Mouse (Mus musculus) liver, postnatal 0 days (tissue): ENCODE measurements around the gene Kalrn. TPM values are rescaled to one million over a fixed set of nuclear protein-coding genes. Genes with fewer than 3 reads are reported as not detected.

ENCODE experiments used
- ATAC-seq: fragments of 200-750 bp; cut with Nextera tagmentation; 2 replicates; pipeline ENCODE4 v1.8.0; 2017; ENCODE audit warnings: mild to moderate bottlenecking, moderate library complexity
- DNase-seq: peaks from one replicate; pipeline ENCODE4 v3.0.0-alpha.2; 2016
- H3K27ac ChIP-seq: fragments of 300-500 bp; sonication (generic); 2 replicates; pipeline ENCODE4 v1.5.1; 2014; ENCODE audit warnings: antibody characterized with exemption, moderate library complexity, mild to moderate bottlenecking, low read depth
- H3K27me3 ChIP-seq: fragments of 300-500 bp; sonication (generic); 2 replicates; pipeline ENCODE4 v1.6.1; 2014; ENCODE audit warnings: low read length, control low read depth, mixed read lengths; ENCODE audit not compliant: insufficient read depth
- H3K36me3 ChIP-seq: fragments of 300-500 bp; sonication (generic); replicated peaks from 2 replicates; pipeline ENCODE4 v1.6.1; 2014; ENCODE audit warnings: mild to moderate bottlenecking, control low read depth, low read length, moderate library complexity, mixed read lengths; ENCODE audit not compliant: insufficient read depth
- H3K4me1 ChIP-seq: fragments of 300-500 bp; sonication (generic); 2 replicates; pipeline ENCODE4 v1.6.1; 2014; ENCODE audit warnings: antibody characterized with exemption, mild to moderate bottlenecking, control low read depth; ENCODE audit not compliant: insufficient read depth
- H3K4me2 ChIP-seq: fragments of 300-500 bp; sonication (generic); 2 replicates; pipeline ENCODE4 v1.6.1; 2014; ENCODE audit warnings: low read depth, mild to moderate bottlenecking, low read length, moderate library complexity, mixed read lengths
- H3K4me3 ChIP-seq: fragments of 300-500 bp; sonication (generic); 2 replicates; pipeline ENCODE4 v1.5.1; 2014; ENCODE audit warnings: low read depth, low read length
- H3K9ac ChIP-seq: fragments of 300-500 bp; sonication (generic); replicated peaks from 2 replicates; pipeline ENCODE4 v1.6.1; 2014; ENCODE audit warnings: mild to moderate bottlenecking, moderate library complexity
- H3K9me3 ChIP-seq: fragments of 300-500 bp; sonication (generic); 2 replicates; pipeline ENCODE4 v1.6.1; 2016; ENCODE audit warnings: mild to moderate bottlenecking, control low read depth, low read length, mixed read lengths
- CTCF ChIP-seq: sonication (generic); IDR thresholded peaks from 2 replicates; pipeline ENCODE4 v1.5.1; 2016; ENCODE audit warnings: antibody characterized with exemption, low read depth
- EP300 ChIP-seq: IDR thresholded peaks from 2 replicates; pipeline ENCODE4 v1.6.1; 2016; ENCODE audit warnings: antibody characterized with exemption, low read depth, mild to moderate bottlenecking
- WGBS: fragments of 180-500 bp; shearing (Covaris S2); extraction: QIAGEN DNeasy Blood & Tissue Kit; methylation state at CpG from one replicate; pipeline ENCODE4 v1.1.7; 2014; ENCODE audit not compliant: insufficient replicate concordance; 5-methylcytosine and 5-hydroxymethylcytosine counted together
- polyA plus RNA-seq: library from polyadenylated mRNA; unstranded; fragments of >200 nt; fragmentation: Nextera tagmentation; extraction: Ambion mirVana; gene quantifications from 2 replicates; pipeline ENCODE4 v1.2.1, GENCODE M21; 2015

Kalrn gene
- polyA plus RNA-seq: 12.8 and 16.7 TPM in 2 replicates

DNA sequence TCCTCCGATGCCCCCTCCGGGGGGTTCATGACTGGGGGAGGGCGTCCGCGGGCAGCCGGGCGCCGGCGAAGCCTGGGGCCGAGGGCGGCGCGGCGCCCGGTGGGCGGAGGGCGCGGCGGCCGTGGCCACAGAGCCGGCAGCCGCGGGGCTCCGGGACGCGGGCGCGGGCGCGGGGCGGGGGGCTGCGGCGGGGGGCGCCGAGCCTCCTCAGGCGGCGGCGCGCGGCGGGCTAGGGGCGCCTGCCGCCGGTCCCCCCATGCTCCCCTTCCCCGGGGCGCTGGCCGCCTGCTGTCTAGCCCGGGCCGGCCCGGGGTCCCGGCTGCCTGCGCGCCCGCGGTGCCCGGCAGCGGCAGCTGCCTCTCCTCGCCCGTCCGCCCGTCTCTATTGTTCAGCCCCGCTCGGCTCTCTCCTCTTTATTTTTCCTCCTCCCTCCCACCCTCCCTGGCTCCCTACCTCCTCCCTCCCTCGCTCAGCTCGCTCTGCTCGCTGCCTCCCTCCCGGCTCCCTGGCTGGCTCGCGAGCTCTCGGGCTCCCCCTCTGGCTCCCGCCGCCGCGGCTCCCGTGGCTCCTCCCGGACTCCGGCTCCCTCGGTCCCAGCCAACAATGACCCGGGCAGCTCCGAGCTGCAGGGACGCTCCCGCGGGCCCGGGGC, at the start of gene Kalrn:
TSS of gene Kalrn (minus strand) at position 382 of the 652 bp plus-strand sequence.
- no peaks in the 10 kb centered on the region for H3K36me3 ChIP-seq
- H3K4me2 ChIP-seq: peak within 1 kb of the TSS; percentile 75
- H3K27ac ChIP-seq: no peak within 1 kb of the TSS; the same call in 1 of the 2 replicates
- ATAC-seq (peak; percentile 89), DNase-seq (peak; percentile 85)
- H3K9me3 ChIP-seq: no peaks in the 10 kb centered on the region
- TF ChIP-seq CTCF (peak; percentile 67), EP300 (no peak)
- H3K27me3 ChIP-seq: peaks cover 51% of the 10 kb centered on the region
- H3K4me3 ChIP-seq: peak within 1 kb of the TSS; percentile 50
- WGBS: under 1% methylated on average over 31 of the region's 84 CpGs
- 0 out of 2 replicates have a peak, but pooled peaks cover 2% of the 10 kb centered on the region for H3K4me1 ChIP-seq
- H3K9ac ChIP-seq: peak within 1 kb of the TSS; percentile 54

DNA sequence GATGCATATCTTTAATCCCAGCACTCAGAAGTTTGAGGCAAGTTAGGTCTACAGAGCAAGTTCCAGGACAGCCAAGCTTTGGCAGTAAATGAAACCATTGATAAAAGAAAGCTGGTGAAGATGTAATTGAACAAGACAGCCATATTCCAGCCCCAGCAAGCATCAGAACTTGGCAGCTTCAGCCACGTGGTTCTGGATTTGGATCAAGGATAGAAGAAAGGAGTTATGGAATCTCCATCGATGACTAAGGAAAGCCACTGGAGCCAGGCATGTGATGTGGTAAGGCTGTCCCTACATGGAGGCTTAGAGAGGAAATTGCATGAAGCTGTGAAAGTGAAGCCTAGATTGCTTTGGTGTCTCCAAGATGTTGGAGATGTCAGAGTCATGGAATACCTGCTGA, 40.7 kb upstream of the Kalrn start:
- no peaks in the 10 kb centered on the region for H3K4me1 ChIP-seq
- H3K9ac ChIP-seq: no peak overlapping the region
- DNase-seq: no peak
- H3K9me3 ChIP-seq: no peaks in the 10 kb centered on the region
- no peak for ATAC-seq
- no peak overlapping the region for H3K4me2 ChIP-seq
- no peak for TF ChIP-seq EP300
- TF ChIP-seq CTCF: no peak
- no peaks in the 10 kb centered on the region for H3K36me3 ChIP-seq
- no peak overlapping the region for H3K27ac ChIP-seq
- H3K4me3 ChIP-seq: no peak overlapping the region
- WGBS: 68% methylated on average over 2 of the region's 2 CpGs
- H3K27me3 ChIP-seq: no peaks in the 10 kb centered on the region

DNA sequence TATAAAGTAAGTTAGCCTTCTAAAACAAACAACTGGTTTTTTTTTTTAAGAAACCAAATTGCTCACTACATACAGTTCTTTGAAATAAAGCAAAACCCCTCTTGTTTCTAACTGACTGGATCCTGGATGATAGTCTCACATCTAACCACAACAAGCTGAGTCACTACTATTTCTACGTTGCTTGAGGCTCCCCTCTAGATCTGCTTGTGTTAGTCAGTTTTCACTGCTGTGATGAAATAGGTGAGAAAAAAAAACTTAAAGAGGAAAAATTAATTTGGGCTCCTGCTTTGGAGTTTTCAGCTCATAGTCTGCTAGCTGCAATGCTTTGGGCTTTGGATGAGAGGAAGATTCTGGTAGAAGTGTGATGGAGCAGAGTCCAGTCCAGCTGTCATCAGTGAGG, 36.8 kb upstream of the Kalrn start:
- ATAC-seq: no peak

DNA sequence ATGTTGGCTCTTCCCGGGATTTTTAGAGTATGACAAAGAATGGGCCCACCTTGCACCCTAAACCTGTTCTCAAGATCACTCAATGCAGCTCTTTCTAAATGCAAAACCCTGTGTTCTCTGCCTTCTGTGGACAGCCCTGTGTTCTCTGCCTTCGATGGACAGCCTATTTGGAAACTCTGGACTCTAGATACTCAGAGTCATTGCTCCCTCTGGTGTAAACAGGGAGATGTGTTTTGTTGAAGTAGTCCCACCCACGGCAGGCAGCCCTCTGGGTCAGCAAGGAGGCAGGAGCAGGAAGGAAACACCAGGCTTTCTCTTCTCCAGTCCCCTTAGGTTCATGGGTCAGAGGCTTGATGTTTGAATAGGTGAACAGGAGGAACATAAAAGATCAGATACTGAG, 32.3 kb upstream of the Kalrn start:
- WGBS: 29% methylated on average over 3 of the region's 3 CpGs
- Histone ChIP-seq H3K4me3 (no peak overlapping the region), H3K27ac (no peak overlapping the region), H3K9me3 (no peaks in the 10 kb centered on the region), H3K4me1 (no peaks in the 10 kb centered on the region), H3K9ac (no peak overlapping the region), H3K27me3 (no peaks in the 10 kb centered on the region), H3K4me2 (no peak overlapping the region), H3K36me3 (no peaks in the 10 kb centered on the region)
- ATAC-seq: no peak
- peak; percentile 17 for DNase-seq
- TF ChIP-seq CTCF: peak; percentile 65
- TF ChIP-seq EP300: no peak

More for the DNA sequence above, 36.8 kb upstream of the Kalrn start:
- no peaks in the 10 kb centered on the region for H3K9me3 ChIP-seq
- no peak overlapping the region for H3K4me3 ChIP-seq
- H3K9ac ChIP-seq: no peak overlapping the region
- H3K36me3 ChIP-seq: no peaks in the 10 kb centered on the region
- H3K4me2 ChIP-seq: no peak overlapping the region
- no peaks in the 10 kb centered on the region for H3K4me1 ChIP-seq
- H3K27me3 ChIP-seq: no peaks in the 10 kb centered on the region
- H3K27ac ChIP-seq: no peak overlapping the region
- no peak for DNase-seq
- WGBS: 39% methylated on average over 1 of the region's 1 CpGs
- TF ChIP-seq CTCF (no peak), EP300 (no peak)

DNA sequence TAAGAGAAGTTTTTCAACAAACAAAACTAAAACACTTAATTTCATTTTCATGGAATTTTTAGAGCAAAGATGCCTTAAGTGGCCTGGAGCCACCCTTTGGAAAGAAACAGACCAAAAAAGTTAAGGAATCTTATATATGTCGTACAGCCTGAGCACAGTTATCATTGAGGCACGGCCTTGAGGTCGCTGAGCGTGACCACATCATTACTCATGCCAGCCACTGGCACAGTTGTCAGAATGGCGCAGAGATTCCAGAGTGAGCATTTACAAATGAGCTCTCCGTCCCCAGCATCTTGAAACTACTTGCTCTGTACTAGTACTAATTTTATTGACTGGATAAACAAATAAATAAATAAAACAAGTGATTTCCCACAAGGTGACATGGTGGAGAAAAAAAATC, 30.5 kb upstream of the Kalrn start:
- no peak for ATAC-seq
- no peak for DNase-seq
- Histone ChIP-seq H3K36me3 (no peaks in the 10 kb centered on the region), H3K27ac (no peak overlapping the region), H3K4me1 (no peaks in the 10 kb centered on the region), H3K27me3 (no peaks in the 10 kb centered on the region), H3K9ac (no peak overlapping the region), H3K4me3 (no peak overlapping the region), H3K4me2 (no peak overlapping the region), H3K9me3 (no peaks in the 10 kb centered on the region)
- WGBS: 66% methylated on average over 6 of the region's 6 CpGs
- TF ChIP-seq CTCF: no peak
- no peak for TF ChIP-seq EP300

DNA sequence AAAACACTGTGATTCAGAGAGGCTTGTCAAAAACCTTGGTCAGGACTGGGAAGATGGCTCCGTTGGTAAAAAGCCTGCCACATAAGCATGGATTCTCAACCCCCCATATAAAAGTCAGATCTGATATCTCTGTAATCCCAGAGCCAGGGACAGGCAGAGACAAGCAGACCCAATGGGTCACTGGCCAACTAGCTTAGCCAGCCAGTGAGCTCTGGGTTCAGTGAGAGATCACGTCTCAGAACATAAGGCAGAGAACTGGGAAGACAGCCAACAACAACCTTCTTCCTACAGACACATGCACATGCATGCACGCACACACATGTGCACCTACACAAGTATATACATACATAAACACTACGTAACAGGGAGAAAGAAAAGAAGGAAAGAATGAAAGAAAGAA, 29.7 kb upstream of the Kalrn start:
- 70% methylated on average over 4 of the region's 4 CpGs for WGBS
- Histone ChIP-seq H3K4me3 (no peak overlapping the region), H3K27ac (no peak overlapping the region), H3K36me3 (no peaks in the 10 kb centered on the region), H3K4me1 (no peaks in the 10 kb centered on the region), H3K9ac (no peak overlapping the region), H3K9me3 (no peaks in the 10 kb centered on the region), H3K27me3 (no peaks in the 10 kb centered on the region), H3K4me2 (no peak overlapping the region)
- no peak for TF ChIP-seq CTCF
- TF ChIP-seq EP300: no peak
- no peak for ATAC-seq
- DNase-seq: no peak

DNA sequence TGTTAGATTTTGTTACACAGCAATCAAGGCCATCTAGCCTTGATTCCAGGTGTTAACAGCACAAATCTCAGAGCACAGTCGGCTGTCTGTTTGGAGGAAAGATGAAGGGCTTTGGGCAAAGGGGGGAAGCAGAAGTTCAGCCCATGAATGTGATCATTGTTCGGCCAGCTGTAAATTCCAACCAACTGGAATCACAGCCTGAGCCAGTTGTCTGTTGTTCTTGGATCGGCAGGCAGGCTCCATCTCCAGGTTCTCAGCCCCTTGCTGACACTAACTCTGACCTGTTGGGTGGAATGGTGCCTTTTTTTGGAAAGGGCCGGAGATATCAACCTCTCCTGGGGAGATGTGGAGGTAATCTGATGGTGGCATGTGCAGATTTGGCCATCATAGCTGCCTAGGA, 28.6 kb upstream of the Kalrn start:
- Histone ChIP-seq H3K4me1 (no peaks in the 10 kb centered on the region), H3K27me3 (no peaks in the 10 kb centered on the region), H3K4me3 (no peak overlapping the region), H3K9me3 (no peaks in the 10 kb centered on the region), H3K36me3 (no peaks in the 10 kb centered on the region), H3K9ac (no peak overlapping the region), H3K4me2 (no peak overlapping the region), H3K27ac (no peak overlapping the region)
- no peak for TF ChIP-seq CTCF
- no peak for TF ChIP-seq EP300
- WGBS: 80% methylated on average over 4 of the region's 4 CpGs
- ATAC-seq (no peak), DNase-seq (no peak)
